Mouse (Mus musculus) right cerebral cortex, postnatal 10 days (tissue): Measurements from ENCODE around the gene Baiap2.
A peak's percentile ranks its signal among the peaks of the same experiment; 100 is the strongest.

Experiments
- DNase-seq, 2 experiments: peaks; one replicate each; pipeline ENCODE4 v3.0.0; 2021; ENCODE audit warnings: low spot score in 2 of 2

The Baiap2 gene

DNA sequence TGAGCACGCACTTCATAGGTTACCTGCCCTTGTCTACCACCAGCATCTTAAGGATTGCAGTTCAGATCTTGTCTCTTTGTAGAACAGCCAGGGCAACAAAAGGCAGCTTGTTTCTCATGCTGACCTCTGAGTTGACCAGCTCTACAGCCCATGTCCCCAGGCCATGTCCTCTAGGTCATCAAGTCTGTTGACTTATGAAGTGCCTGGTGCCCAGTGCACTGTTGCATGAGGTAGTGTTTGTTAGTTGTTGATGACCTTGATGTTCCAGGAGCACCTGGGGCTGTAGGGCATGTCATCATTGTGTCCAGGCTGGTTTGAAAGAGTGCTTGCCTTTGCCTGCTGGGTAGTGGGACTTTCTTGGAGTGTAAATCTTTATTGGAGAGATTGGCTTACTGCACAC, 4.9 kb downstream of the Baiap2 start:
- DNase-seq, result no peak

- no peak for DNase-seq
Observed at GRCm38 (mm10) chr11:119947897-119948296, 5.3 kb downstream of the Baiap2 start.

DNA sequence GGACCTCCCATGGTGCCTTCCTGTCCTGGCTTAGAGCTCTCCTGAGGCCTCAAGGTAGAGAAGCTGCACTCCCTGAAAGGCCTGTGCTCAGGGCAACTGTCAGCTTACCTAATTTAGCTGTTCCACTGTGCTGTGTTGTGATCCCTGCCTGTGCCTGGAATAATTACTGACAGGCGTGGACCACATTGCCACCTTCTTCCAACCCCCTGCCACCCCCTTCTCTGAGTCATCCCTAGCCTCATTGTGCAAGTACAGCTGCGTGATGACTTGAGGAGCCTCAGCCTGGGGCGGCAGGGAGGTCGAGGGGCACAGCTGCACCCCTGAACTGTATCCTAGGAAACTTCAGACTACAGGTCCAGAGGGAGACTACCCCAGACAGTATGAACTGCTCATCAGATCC, 5.7 kb downstream of the Baiap2 start:
- DNase-seq, result no peak

DNA sequence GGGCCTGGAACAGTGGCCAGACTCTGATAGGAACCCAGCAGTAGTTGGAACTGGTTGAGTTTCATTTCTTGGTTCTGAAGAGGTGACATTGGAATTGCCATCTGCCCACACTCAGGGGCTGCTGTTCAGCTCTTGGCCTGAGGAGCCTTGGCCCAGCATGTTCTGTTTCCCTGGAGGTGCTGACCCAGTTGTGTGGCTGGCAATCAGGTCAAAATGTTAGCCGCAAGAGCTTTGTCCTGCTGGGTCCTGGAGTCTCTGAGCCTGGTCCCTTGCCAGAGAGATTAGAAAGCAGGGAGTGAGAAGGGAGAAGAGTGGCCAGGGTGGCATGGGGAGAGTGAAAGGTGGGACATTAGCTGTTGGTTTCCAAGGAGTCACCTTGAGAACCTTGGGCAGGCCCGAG, 6.2 kb downstream of the Baiap2 start:
- DNase-seq, result no peak

GRCm38 (mm10) chr11:119950535-119950934, 8.0 kb downstream of the Baiap2 start:
- no peak for DNase-seq

GRCm38 (mm10) chr11:119951326-119951725, 8.8 kb downstream of the Baiap2 start:
- no peak for DNase-seq

- no peak for DNase-seq
Observed at GRCm38 (mm10) chr11:119952429-119953224, 10.1 kb downstream of the Baiap2 start.

DNA sequence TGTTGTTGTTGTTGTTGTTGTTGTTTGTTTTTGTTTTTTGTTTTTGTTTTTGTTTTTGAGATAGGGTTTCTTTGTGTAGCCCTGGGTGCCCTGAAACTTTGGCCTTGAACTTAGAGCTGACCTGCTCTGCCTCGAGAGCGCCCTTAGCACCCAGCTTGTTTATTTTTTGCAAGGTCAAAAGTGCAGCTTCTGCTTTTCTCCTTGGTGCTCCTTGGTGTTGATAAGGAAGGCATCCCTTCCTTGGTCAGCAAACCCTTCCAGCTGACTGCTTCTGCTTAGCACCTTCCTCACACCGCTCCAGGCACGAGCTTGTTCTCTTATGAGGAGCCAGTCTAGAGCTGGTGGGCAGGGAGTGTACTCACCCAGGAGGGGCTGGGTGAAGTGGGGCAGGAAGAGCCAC, 11.7 kb downstream of the Baiap2 start:
- DNase-seq, result no peak

GRCm38 (mm10) chr11:119954749-119955337, 12.3 kb downstream of the Baiap2 start:
- no peak for DNase-seq

- no peak for DNase-seq
Observed at GRCm38 (mm10) chr11:119955432-119955831, 12.9 kb downstream of the Baiap2 start.

DNA sequence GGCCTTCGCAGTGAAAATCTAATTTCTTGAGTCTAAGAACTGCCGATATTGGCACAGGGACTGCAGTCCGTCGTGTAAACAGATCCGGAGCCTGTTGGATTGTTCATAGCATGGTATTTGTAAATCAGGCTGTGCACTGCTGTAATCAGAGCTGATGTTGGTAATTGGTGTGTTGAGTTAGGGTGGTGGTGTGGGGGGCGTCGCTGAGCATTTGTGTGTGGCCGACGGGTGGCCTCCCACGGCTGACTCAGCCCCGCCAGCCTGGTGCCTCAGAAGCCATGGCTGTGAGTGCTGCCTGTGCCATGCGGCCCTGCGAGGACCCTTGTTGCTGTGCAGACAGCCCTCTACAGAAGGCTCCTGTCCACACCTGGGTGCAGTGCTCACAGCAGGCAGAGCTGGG, 14.0 kb downstream of the Baiap2 start:
- no peak for DNase-seq

DNA sequence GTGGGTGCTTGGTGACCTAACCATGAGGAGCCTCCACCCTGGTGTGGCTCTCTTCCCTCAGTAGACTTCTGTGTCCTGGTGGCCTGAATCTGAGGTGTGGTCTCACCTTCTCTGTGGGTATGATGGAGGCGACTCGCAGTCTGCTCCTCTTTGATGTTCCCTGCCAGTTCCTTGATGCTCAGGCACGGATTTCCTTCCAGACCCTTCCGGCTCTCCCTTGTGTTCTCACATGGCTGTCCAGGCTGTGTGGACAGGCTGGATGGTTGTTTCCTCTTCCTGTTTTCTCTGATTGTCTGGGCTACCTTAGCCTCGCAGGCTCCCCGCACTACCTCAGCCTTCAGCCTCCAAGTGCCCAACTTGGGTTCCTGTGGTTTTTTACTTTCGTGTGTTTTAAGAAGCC, 16.3 kb downstream of the Baiap2 start:
- DNase-seq, result no peak

GRCm38 (mm10) chr11:119959714-119960113, 17.2 kb downstream of the Baiap2 start:
- no peak for DNase-seq

DNA sequence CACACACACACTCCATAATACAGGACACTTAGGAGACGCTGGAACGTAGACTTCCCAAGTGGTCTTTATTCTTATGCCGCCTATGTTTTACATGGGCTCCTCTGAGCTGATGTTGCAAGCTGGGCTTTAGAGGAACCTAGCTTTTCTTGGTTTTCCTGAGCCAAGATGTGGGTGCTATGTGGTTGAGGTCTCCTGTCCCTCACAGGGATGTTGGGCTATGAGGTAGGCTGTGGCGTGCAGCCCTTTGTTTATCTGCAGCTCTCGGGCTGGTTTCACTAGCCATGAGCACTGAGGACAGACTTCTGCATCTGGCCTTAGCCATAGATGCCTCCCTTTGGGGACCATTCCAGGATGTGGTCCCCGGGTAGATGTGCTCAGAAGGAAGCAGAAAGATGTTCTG, 18.1 kb downstream of the Baiap2 start:
- no peak for DNase-seq

DNA sequence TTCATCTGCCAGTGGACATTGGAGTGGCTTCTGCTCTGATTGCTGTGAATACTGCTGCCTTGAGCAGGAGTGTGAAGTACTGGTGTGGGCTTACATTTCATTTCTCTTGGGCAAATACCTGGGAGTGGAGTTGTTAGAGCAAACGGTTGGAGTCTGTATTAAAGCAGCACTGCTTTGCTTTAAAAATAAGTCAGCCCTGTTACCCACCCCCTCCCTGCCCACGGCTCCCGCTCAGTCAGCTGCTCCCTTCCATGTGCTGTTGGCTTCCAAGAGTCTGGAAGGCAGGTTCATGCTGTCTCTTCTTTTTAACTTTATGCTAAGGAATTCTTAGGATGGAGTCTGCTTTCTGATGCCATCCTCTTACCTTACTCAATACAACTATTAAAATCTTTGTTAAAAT, 18.9 kb downstream of the Baiap2 start:
- DNase-seq, result no peak

GRCm38 (mm10) chr11:119965053-119965452, 22.5 kb downstream of the Baiap2 start:
- DNase-seq, result no peak

GRCm38 (mm10) chr11:119966294-119966693, 23.7 kb downstream of the Baiap2 start:
- no peak for DNase-seq

DNA sequence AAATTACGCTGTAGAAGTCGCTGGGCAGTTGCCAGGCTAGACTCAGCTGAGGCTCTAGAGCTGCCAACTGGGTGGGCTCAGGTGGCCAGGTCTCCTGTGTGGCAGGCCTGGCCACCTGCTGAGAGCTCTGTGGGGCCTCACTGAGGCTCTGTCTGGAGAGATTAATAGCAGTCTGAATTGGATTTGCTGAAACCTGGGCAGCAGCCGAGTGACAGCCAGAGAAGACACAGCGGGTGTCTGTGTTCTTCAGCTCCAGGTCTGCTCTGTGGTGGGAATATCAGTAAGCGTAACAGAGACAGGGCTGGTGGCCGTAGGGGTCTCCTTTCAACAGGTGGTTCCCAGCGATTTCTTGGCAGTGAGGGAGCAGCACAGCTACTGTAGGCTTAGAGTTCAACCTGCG, 24.8 kb downstream of the Baiap2 start:
- DNase-seq, result no peak

GRCm38 (mm10) chr11:119967892-119968291, 25.3 kb downstream of the Baiap2 start:
- no peak for DNase-seq

- DNase-seq, result peak in 1 of 2 experiments; percentile 54
Observed at GRCm38 (mm10) chr11:119970021-119970851, 27.7 kb downstream of the Baiap2 start.

DNA sequence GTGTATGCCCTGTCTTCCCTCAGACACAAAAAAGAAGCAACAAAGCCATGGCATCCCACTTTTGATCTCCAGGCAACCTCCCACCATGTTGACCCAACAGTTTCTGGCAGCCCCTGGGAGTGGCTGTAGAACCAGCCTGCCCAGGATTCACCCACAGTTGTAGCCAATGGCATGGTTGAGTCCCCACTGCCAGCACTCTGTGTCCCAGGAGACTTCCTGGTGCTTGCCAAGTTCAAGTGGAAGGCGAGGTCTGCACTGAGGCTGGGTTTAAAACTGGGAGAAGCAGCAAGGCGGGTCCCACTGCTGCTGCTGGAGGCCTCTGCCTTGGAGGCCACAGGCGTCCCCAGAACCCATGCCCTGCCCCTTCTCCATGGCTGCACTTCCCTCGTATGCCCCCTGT, 31.2 kb downstream of the Baiap2 start:
- DNase-seq, result no peak

DNA sequence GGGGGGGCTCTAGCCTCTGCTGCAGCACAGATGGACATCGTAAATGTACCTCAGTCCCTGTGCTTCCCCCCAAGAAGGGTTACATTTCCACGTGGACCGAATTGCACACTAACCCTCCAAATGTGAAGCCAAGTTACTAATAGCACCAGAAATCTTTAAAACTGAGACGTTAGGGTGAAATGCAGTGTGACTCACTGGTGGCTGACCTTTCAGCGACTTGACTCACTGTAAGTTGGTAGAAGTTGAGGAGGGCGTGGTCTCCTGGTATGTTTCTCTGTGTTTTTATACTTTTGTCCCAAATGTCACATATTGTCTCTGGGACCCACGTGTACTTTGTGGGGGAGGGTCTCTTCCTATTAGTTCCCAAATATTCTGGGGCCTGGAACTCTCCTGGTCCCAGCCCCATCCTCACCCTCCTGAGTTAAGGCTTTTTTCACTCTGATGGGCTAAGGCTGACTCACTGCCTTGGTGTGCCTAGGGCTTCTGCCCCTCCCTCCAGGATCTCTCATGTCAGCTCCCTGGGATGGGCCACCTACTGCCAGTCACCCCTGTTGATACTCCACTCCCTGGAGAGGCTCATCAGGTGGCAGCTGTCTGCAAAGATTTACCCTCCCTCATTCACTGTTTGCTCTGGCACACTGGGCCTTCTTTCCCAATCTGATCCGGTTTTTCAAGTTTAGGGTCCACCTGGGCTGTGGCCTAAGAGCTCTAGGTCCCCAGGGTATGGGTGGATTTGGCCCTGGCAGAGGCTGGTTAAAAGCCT, 33.4 kb downstream of the Baiap2 start:
- no peak for DNase-seq
